Mouse (Mus musculus) megakaryocyte progenitor cell, adult 5-6 weeks (primary cell): Measurements from ENCODE around the gene Satb2. TPM values are rescaled to one million over a fixed set of nuclear protein-coding genes. Genes with fewer than 3 reads are reported as not detected.

ENCODE experiments used
- ATAC-seq: replicated peaks from 2 replicates; pipeline ENCODE4 v1.8.0; 2016; ENCODE audit warnings: mild to moderate bottlenecking, moderate TSS enrichment, inconsistent platforms; ENCODE audit not compliant: poor library complexity
- total RNA-seq, 2 experiments: library from RNA; stranded (forward) in 1 of 2; stranded (reverse) in 1 of 2; fragments of 157-497, 149-512 nt in 1 of 2; fragments of 200-1000 nt in 1 of 2; gene quantifications; 2 replicates each; pipeline versions ENCODE4 v1.2.3 to v1.2.4; 2015 to 2017

The Satb2 gene
- total RNA-seq, 2 experiments from 2014 or later, result 0.62 to 0.89 TPM

GRCm38 (mm10) chr1:56844551-56845330 is 133.7 kb downstream of the Satb2 start:
- no peak for ATAC-seq

DNA sequence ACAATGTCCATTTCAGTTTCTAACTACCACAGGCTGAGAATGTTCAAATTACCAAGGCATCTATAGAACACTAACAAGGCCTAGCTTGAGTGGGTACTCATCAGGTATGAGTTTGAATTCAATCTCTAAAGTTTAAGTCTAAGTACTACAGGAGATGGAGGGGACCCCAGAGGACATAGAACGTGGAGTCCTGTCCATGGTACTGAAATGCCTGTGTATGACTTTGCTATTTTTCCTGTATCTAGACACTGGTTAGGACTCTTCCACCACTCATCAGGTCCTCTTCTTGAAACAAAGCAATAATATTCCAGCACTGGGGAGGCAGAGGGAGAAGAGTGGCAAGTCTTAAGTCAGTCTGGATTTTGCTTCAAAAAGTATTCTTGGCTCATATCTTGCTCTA is 139.5 kb downstream of the Satb2 start:
- no peak for ATAC-seq

DNA sequence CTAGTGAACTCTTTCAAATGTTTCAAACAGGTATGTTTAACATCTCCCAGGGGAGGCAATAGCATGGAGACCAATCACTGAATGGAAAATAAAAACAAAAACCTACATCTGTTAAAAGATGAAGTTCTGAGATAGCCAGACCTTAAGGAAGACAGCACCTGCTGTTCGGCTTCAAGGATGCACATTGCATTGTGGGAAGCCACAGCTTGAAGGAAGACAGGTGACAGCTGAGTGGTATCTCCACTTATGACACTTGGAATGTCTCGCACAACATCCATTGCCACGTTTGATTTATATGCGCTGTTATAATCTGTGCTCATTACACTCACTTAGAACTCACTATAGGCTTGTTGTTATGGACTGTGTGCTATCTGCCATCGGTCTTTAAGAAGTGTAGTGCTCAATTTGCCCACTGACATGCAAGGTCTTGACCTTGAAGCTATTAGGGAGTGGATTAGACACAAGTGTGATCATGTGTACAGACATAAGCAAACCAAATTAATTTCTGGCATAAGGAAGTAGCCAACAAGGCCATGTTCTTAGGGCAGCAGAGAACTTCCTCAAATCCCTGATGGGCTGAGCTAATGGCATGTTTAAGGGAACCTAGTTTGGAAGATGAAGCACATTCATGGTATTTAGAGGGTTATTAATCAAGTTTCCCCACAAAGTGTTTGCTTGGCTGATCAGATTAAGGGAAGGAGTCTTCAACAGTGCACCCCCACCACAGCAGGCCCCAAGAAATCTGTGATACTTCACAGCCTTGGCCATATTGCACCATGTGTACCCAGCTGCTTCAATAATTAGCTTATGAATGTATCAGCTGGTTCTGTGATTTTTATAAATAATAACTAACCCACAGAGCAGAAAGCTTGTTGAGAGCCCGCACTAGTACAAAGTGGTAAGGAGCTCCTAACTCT is 144.2 kb downstream of the Satb2 start:
- no peak for ATAC-seq

DNA sequence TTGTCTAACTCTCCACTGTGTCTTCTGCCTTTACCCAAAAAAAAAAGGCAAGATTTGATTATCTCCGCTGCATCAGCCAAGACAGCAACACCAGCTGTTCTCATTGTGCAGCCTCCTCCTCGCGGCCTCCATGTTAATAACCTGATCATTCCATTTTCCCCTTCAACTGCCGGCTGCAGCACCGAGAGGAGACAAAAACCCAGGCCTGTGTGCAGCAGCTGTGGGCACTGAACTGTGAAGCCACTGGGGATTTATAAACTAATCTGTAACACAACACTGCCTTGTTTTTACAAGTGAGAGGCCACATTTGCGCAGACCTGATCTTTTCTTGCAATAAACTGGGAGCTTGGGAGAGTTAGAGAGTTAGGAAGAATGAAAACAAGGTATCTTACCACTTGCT is 145.1 kb downstream of the Satb2 start:
- no peak for ATAC-seq

GRCm38 (mm10) chr1:56832738-56833137 is 145.7 kb downstream of the Satb2 start:
- no peak for ATAC-seq

- ATAC-seq, result no peak
Measured at GRCm38 (mm10) chr1:56822735-56823134, 155.7 kb downstream of the Satb2 start.

DNA sequence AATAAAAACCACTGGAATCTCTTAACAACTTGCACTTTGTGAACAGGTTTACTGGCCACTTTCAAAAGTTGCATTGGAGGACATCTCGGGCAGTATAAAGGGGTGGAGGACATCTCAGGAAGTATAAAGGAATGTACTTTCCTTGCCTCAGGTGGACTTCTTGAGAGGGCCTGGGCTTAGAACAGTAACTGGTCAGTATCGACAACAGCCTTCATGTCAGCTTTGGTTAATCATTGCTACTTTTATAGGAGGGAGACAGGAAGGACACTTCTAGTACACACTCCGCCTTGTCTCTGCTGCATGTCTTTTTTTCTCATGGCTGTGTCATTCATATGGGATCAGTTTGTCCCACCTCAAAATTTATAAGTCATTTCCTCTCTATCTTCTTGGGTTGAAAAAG is 156.4 kb downstream of the Satb2 start:
- no peak for ATAC-seq

DNA sequence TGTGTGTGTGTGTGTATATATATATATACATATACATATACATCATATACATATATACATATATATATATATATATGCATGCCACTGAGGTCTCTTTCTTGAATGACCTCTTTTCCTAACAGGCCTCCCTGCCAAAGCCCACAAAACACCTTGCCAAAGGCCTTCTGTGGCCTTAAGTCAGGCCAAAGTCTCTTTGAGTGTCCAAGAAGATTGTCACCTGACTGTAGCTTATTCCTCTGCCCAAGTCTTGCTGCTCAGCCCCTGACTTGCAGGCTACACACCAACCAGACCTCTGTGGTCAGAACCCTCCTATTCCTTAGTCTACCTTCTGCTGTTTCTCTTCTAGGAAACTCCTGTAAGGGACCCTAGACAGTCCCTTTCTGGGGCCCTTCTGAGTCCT is 164.9 kb downstream of the Satb2 start:
- ATAC-seq, result no peak

DNA sequence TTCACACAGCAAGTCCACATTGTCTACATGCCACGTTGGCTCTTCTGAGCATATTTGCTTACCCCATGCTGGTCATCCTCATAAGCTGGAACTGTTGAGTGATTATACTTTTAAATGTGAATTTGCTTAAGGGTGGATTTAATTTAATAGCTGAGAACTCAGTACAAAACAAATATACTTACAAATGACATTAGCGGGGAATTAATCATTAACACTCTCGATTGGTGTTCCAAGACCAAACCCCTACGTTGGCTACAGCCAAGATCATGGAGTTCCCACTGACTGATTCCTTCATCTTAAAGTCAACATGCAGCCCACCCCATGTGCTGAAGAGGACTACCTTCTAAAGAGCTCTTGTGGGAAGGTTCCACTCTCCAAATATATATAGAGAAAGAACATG is 165.5 kb downstream of the Satb2 start:
- no peak for ATAC-seq

DNA sequence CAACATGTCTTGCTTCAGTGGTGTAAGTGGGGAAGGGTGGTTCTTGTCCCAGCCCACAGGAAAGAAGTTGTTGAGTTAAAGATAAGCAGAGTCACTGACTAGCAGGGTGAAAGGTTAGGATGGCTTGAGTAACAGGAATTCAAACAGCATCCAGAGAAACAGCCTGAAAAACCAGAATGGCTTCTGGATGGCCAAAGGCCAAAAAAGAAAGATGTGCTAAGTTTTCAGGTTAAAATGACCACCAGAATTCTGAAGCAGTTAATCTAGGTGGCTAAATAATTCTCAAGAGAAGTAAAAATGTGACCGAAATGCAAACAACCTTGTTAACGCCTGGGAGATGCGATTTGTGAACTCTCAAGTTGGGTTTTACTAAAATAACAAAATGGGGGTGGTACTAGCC is 167.0 kb downstream of the Satb2 start:
- ATAC-seq, result no peak

DNA sequence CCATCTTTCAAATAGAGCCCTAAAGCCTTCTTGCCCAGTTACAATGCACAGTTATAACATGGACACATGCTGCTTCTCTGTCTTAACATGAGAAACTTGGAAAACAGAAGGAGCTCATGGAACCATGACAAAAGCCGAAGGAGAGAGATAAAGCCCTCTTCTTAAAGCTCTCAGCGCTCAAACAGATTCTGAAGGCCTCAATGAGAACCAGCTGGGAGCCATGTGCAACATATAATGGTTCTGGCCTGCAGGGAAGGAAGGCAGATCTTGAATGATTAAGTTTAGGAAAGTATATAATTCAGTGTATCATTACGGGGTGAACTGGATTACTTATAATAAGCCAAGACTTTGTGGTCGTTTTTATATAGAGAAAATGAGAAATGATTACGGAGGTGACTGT is 172.4 kb downstream of the Satb2 start:
- ATAC-seq, result no peak

DNA sequence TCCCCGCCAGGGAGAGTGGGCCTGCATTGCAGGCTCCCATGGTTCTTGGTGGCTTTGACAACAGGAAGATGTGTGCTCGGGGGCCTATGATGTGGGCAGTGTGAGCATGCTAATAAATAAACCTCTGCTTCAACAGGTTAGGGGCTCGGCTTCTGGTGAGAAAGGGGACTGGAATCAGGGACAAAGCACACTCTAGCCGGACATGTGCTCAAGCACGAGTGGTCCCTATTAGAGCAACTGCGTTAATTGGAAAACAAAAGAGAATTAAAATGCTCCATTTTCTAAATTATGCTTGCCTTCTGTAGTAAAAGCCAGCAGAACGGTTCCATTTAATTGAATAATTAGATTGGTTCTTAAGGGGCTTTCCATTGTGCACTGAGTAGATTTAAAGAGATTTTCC is 177.8 kb downstream of the Satb2 start:
- no peak for ATAC-seq

GRCm38 (mm10) chr1:56795016-56795608 is 183.3 kb downstream of the Satb2 start:
- peak; percentile 92 for ATAC-seq

DNA sequence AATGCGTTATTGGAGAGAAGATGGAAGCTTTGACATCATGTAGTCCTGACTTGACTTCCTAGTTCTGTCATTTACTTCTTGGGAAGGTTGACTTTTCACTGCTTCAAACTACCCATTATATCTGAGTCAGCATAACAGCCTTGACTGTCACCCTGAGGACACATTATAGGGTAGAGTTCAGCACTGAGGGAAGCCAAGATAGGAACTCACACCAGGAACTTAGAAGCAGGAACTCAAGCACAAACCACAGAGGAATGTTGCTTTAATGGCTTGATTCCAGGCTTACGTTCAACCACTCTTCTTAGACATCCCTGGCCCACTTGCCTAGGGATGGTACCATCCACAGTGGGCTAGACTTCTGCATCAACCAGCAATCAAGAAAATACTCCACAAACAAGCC is 188.8 kb downstream of the Satb2 start:
- ATAC-seq, result peak; percentile 63

DNA sequence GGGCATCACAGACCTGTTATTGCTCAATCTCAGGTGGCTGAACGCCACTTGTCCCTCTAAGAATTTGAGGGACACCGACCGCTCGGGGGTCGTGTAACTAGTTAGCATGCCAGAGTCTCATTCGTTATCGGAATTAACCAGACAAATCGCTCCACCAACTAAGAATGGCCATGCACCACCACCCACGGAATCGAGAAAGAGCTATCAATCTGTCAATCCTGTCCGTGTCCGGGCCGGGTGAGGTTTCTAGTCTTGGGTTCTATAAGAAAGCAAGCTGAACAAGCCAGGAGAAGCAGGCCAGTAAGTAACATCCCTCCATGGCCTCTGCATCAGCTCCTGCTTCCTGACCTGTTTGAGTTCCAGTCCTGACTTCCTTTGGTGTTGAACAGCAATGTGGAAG is 196.3 kb downstream of the Satb2 start:
- ATAC-seq, result peak; percentile 100

- no peak for ATAC-seq
Measured at GRCm38 (mm10) chr1:56764205-56764604, 214.2 kb downstream of the Satb2 start.

GRCm38 (mm10) chr1:56761512-56761911 is 216.9 kb downstream of the Satb2 start:
- ATAC-seq, result no peak

GRCm38 (mm10) chr1:56753283-56753682 is 225.2 kb downstream of the Satb2 start:
- ATAC-seq, result peak; percentile 57; the same call in 1 of the 2 replicates

GRCm38 (mm10) chr1:56750693-56751092 is 227.8 kb downstream of the Satb2 start:
- ATAC-seq, result no peak

DNA sequence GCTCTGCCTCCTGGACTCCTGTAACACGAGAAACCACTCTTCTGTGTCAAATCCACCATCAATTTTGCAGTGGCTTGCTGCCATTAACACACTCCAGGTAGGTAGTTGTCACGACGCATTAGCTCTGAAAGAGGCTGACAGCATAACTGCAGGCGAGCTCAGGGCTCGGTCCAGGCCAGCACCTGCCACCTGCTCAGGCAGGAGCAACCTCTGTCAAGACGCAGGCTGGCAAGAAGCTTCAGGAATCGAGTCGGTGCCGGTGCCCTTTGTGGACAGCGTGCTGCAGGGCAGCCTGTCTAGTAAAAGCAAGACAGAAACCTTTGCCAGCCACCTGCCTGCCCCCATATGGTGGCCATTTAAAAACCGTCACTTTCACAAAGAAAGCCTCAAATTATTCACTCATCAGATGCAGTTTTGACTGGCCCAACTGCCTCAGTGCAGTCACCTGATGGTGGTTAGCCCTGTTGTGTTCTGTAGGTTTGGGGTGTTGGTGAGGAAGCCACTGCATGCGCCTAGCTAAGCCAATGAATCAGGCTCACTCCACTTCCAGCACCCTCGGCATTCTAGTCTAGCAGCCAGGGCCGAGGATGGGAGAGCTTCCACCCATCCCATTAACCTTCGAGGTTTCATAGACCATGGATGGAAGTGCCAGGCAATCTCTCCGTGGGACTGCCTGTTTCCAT is 228.7 kb downstream of the Satb2 start:
- no peak for ATAC-seq

DNA sequence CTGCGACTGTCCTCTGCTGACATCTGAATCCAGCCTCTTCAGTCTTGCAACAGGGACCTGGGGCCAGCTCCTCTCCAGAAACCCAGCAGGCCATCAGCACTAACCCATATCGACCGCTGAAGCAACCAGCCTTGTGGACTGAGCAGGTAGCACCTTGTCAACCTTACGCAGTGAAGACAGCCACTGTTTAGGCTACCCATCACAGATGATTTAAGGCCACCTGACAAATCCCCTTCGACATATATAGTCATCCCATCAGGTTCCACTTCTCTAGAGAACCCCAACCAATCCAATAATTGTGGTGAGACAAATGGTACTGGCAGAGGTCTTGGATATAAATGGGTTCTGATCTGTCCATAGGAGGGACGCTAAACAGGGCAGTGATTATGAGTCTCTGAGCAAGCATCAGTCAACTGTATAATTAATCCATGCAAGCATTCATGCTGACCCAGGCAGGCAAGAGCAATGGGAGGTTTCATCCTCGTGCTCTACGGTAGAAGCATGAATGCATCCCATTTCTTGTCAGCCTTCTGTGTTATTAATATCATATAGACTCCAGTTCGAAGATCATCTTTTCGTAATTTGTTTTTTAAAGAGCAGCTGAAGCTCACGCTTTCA is 229.5 kb downstream of the Satb2 start:
- ATAC-seq, result no peak
